Mouse (Mus musculus): ENCODE data around the gene Qtrt2.

Qtrt2 gene

DNA sequence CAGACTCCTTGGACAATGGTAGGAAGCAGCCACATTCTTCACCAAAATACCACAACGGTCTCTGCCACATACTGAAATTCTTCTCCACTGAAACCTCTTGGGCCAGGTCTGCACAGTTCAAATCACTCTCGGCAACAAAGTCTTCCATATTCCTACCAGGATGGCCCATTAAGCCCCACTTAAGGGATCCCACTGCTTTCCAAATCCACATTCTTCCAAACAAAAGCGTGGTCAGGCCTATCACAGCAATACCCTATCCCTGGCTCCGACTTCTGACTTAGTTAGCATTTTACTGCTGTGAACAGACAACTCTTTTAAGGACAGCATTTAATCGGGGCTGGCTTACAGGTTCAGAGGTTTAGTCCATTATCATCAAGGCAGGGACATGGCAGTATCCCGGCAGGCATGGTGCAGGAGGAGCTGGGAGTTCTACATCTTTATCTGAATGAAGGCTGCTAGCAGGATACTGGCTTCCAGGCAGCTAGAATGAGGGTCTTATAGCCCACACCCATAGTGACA is at the start of gene Qtrt2:
Qtrt2 (minus strand) TSS at position 469 of the 519 bp plus-strand sequence.
- no peak for DNase-seq

DNA sequence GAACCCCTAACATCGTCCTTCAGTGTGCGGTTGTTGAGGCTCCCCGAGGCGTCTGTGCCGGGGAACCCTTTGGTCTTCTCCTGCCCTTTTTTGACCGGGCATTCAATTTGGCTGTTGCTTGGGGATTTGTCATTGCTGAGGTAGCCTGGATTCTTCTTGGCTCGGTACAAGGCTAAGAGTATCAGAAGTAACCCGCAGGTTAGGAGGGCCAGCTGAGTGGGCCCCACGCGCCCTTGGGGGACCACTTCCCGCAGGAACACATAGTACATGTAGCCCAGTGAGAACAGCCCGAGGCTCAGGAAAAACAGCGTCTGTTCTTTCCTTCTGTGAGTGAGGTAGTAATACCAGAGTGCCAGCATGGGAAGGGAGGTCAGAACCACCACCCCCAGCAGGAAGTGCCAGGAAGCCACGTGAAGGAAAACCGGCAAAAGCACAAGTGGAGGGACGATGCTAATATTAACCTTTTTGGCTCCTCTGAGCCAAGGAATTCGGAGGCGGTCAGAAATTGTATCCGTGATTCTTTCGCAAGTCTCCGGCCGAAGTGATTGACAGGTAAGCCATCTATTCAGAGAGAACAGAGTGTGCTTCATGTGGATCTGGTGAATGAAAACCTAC is 47.1 kb upstream of the Qtrt2 start:
- DNase-seq, result no peak

DNA sequence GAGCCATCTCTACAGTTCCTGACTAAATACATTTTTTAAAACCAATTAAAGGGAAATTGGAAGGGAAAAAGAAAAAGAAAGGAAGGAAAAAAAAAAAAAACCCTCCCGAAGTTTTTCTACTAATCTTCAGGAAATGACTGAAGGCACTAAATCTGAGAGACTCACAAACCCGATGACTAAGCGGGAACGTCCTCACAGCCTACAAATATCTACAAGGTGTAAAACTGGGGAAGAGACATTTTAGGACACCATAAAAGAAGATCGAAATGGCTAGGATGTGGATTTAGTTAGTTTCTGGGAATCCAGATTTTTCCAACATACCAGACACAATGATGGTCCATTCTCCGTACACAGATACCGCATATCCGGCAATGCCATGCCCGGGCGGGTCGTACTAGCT is 46.5 kb upstream of the Qtrt2 start:
- DNase-seq, result no peak

DNA sequence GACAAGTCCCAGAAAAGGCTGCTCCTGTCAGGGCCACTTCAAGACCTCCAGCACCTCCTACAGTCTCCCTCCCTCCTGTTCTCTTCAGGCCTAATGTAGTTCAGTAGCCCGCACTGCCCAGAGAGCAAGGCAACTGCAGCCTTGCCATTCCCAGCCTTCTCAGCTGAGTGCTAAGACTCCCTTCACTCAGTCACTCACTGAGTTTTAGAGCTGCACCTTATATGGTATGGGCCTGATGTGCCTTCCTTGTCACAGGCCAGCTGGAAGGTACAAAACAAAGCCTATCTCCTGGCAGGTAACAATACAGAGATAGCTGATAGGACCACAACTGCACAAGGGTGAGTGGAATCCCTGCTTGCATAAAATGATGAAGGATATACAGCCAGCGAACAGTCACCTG is 45.8 kb upstream of the Qtrt2 start:
- DNase-seq, result no peak

DNA sequence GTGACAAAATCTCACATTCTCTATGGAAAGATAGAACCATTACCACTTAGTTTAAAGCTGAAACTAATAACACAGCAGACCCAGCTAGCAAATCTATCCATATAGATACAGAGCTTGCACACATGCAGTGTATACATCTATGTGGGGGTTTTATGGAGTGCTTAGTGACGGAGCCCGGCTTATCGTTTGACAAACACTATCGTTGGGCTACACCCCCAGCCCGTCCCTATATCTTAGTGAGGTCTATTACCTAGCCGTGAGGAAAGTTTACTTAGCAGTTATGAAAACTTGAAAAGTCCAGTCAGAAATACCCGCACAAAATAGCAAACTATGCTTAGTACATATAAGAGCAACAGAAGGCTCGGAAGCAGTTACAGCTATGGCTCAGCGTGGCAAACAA is 45.1 kb upstream of the Qtrt2 start:
- DNase-seq, result no peak

DNA sequence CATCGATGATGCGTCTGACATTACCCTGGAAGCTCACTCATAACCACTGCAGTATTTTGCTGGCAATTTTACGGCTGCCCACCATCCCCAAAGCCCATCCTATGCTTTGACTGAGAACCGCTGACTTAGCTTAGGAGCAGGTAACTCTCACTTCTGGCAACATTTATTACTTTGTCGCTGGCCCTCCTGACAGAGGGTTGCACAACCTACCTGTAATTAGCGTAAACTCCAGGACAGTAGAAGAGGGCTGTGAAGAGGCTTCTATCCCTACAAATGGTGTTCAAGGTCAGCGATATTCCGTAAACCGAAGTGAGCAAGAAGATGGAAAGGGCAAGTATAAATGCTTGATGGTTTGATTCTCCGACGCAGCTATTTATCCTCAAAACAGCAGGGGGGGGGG is 44.6 kb upstream of the Qtrt2 start:
- no peak for DNase-seq

DNA sequence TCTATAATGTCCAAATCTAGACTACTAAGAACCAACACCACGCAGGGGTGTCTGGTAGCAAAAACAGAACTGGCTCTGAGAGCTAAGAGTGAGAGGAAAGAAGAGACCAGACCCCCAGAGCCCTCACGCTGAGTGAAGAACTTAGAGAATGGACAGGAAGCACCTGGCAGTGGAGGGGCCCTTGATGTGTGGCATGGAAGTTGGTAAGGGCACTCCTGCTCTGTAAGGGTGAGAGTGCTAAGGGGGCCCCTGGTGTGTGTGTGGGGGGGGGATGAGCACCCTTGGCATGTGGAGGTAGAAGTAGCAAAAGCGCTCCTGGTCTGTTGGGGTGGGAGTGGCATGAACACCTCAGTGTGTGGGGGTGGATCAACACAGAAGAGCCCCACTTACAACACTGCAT is 43.8 kb upstream of the Qtrt2 start:
- DNase-seq, result no peak

DNA sequence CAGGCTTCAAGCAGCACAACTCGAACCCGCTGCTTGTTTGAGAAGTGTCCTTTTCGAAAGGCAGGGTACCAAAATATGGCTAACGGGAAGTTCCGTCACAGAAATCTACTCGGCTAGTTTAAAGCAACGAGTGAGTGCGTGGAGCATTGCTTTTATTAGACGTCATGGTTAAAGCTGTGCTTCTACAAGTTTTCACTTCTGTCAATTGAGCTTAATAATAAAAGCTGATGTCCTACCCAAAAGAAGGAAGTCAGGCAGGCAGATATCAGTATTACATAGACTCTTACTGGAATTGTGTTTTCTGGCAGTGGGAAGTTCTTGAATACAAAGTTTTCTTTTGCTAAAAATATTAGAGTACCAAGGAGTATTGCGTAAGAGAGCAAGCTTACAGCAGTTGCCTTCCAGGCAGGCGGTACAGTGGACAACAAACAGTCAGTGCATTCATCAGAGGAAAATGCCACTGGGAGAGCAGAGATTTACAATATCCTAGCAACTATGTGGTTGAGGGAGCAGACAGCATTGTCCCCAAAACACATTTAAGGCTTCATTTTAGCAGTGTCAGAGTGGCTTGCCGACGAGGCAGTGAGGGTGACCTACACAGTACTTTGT is 39.3 kb upstream of the Qtrt2 start:
- DNase-seq, result no peak

DNA sequence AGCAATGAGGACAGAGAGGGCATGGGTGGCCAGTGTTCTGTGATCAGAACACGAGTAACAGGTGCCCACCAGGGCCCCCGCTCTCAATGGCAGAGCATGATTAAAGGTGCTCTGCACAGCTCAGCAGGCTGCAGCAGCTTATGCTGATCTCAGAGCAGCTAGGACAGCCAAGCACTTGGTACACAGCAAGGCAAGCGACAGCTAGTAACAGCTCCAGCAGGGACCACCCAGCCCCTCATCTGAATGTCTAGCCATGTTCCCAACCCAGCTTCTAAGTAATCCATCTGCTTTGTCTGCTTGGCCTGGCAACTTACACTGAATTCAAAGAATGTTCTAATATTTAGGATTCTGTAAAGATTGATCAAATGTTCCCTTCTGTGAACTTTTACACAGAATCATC is 37.2 kb upstream of the Qtrt2 start:
- no peak for DNase-seq

DNA sequence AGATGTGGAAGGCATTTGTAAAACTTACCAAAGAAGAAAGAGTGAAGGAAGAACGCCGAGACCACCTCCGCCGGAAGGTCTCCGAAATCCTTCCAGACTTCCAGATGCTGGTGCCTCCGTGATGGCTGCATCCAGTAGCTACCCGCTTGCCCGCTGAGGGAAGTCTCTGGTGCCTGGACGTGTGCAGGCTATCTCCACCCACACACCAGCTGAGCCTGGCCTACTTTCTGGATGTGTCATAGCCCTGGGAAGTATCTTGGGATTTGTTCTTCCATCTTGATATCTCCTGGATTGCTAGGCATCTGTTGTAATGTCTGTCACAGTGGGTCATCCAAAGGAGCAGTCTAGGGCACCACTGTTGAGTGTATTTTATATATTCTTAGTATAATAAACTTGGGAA is 36.7 kb upstream of the Qtrt2 start:
- no peak for DNase-seq

DNA sequence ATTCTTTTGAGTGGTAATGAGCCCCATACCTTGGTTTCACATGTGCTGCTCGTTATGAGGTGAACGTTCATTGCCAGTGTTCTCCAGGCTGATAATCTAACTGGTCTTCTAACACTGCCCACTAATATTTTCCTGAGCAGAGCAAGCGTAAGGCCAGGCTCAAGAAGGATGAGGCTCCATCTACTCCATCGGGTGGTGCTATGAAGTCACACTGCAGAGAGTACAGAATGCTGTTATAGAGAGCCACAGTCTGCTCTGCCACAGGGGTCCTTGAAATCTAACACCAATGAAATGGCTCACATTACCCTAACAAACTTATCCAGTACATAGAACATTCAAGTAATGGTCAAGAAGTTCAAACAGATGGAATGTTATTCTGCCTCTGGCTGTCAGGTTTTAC is 31.4 kb upstream of the Qtrt2 start:
- DNase-seq, result no peak

DNA sequence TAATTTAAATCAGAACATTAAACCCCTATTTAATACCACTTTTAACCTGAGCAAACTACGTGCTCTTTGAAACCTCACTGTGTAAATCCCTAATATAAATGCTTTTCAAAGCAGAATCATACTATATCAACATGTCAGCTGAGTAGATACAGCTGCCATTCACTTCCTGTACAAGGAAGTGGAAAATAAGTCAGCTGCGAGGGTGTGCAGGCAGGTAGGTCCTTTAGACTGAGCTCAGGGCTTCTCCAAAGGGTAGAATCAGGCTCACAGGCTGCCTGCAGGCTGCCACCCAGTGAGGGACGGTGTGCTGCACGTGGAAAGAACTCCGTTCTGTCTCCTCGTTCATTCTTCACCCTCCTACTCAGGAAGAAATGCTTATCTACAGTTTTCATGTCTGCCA is 28.3 kb upstream of the Qtrt2 start:
- no peak for DNase-seq

DNA sequence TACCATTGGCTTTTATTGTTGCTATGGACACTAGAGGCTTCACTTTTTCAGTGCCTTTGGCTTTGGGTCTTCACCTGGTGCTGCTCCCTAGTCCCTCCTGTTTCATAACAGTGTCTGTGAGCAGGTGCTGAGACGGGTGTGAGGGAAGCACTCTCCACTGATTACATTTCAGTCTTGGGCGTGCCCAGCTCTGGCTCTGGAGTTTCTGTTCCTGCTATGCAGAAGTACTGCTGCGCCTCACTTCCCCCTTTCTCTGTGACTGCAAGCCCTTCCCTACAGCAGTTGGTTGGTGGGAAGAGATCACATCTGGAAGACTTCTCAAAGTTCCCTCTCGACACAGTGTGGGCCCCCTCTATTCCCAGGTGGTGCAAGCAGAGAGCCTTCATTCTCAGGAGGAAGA is 25.0 kb upstream of the Qtrt2 start:
- DNase-seq, result no peak

DNA sequence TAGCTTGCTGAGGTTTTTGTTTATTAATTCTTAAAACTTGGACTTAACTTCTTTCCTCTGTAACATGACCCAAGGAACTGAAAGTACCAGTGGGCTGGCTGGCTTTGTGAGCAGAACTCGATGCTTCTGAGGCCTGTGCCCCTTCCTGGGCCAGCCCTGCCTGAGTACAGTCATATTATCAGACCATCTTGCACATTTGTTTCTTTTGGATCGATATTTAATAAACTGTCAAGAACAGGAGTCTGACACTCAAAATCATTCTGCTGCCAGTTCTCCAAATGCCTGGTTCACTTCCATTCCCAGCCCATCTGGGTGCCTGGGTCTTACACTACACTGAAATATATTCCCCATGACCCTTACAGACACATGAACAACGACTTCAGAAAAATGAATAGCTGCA is 19.3 kb upstream of the Qtrt2 start:
- DNase-seq, result no peak

DNA sequence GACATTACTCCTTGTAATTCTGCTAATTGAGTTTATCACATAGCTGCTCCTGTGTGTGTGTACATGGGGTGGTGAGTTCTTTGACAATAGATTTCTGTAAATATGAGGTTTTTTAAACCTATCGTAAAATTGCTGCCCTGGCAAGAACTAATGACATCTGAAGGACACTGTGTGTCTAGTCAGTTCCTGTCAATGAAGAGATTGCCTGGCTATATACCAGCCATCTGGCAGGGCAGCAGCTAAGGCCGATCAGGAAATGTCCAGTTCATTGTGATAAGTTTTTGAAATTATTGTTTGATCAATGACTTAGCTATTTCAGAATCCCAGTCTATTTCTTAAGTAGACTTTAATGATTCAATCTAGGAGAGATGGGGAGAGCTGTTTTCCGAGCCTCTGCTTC is 18.7 kb upstream of the Qtrt2 start:
- no peak for DNase-seq

DNA sequence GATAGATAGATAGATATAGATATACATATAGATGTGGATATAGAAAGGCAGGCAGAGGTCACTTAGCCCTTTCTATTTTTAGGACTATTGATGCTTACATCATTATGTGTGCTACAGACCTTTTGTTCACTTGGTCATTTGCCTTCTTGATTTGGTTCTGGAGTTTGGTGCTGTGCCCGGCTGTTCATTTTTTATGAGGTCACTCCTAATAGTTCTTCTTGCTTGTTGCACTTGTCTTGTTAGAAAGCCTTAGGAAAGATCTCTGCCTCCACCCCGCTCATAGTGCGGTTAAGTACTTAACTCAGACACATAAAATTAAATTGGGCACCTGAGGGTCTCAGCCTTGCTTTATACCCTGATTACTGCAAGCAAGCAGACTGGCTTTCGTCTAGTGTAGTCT is 14.2 kb upstream of the Qtrt2 start:
- DNase-seq, result no peak

DNA sequence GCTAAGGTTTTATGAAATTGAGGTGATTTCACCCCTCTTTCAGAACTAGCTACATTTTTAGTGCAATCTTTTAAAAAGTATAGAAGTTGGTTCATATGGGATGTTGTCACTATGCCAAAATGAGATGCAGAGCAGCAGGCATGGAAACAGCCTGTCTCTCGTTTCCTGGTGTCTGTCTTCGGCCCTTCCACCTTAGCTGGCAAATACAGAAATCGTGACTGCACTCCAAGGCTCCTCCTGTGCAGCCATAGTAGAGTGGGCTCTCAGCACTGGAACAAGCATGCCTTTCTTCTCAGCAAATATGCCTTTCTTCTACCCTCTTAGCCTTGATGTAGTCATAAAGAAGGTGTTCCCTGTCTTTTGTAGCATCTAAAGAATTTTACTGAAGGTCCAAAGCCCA is 9.3 kb upstream of the Qtrt2 start:
- no peak for DNase-seq

DNA sequence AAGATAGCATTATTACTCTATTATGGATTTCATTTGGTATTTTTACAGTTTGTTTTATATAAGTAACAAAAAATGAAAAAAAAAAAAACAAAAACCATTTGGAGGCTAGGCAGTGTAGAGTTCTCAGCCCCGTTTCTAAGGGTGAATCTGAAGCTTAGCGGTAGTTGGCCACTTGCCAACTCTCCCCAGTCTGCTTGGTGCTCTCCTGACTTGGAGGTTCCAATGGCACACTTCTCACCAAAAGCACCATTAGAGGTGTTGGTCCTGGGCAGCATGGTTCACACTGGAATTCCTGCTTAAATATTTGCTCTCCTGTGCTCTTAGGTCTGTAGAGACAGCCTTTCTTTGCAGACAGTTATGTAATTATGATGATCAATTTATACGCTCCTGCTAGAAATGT is 8.8 kb upstream of the Qtrt2 start:
- DNase-seq, result no peak

DNA sequence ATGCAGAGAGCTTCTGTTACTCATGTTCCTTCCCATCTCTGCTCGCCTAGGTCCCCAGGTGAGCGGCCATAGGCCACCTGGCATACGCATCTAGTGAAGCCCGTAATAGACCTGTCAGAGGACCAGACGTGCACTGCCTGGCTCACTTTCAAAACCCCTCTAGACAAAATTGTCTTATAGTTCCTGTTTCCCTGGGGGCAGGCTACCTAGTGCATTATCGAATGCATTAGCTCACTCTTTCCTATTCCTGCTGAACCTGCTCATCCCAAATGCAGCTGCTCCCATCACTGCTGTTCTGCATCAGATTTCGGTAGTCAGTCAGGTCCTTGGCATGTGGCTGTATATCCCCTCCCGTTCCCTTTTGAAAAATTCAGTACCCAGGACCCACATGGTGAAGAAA is 8.2 kb upstream of the Qtrt2 start:
- DNase-seq, result no peak

DNA sequence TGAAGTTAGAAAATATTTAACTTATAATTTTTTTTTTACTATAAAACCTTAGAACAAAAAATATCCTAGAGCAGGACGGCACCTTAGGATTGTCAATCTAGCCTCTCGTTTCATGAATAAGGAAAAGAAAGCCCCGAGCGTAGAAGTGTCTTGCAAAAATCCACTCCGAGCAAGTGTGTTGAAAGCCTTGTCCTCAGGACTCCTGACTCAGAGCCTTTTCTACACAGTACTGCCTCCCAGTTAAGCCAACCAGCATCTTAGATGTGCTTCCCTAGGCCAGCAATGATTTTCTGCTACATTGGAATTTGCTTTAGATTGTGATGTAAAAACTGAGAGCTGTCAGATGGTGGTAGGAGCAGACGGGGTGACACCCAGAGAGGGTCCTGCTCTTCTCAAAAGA is 6.4 kb upstream of the Qtrt2 start:
- no peak for DNase-seq

DNA sequence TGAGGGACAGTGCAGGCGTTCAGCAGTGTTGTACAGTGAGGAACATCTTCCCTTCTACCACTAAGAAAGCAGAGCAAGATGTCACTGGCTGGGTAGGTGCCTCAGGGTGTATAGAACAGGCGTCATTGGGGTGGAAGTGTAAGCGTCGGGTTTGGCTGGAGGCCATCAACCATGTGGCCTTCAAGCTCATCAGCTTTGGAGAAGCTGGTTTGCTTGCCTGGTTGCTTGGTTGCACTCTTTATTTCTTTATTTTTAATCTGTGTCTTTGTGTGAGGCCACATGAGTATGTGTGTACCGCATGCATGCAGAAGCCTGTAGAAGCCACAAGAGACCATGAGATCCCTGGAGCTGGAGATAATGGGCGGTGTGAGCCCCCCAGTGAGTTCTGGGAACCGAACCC is 5.7 kb upstream of the Qtrt2 start:
- DNase-seq, result no peak

DNA sequence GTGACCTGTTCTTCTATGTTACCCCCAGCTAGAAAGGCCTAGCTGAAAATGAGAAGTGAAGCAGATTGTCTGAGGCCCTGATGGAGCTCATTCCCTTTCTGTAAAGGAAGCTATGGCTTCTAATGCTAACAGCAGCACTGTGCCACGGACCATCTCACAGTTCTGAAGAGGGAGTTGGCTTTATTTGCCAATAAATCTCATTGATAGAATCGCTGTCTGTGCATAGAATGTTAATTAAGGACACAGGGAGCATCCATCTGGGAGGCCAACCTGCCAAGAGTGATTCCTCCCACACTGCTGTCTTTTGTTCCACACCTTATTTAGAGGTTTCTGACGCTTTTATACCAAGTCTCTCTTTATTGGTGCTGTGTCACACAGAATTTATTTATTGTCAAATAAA is 4.9 kb upstream of the Qtrt2 start:
- no peak for DNase-seq

DNA sequence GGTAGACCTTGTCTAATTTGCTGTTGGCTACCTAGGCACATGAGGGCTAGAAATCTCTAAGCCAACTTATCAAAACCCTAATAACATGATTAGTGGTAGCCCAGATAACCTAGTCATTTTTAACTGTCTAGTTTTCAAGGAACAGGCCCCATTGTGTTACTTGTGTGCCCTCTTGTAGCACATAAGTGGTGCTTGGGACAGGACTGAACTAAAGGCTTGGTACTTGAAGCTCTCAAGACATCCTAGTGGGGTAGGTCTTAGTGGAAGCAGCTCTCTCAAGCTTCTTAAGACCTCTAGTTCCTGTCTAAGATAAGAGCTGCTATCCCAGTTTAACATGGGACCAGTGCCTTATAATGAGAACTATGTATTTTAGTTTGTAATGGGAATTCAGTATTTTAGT is 4.0 kb upstream of the Qtrt2 start:
- no peak for DNase-seq

DNA sequence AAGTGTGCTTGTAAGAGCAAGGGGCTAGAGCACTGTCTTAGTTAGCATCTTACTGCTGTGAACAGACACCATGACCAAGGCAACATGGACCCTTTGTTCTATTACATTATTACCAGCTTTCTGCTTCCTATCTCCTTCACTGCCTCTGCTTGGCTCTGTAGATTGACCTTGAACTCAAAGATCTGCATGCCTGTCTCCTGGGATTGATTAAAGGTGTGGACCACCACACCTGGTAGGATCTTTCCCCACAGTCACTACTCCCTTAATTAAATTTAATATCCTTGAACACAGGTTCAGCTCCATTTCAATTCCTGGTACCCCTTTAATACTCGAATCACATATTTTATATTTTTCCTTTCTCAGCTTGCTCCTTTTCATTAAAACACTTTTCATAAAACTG is 763 bp downstream of the Qtrt2 start:
- DNase-seq, result no peak

DNA sequence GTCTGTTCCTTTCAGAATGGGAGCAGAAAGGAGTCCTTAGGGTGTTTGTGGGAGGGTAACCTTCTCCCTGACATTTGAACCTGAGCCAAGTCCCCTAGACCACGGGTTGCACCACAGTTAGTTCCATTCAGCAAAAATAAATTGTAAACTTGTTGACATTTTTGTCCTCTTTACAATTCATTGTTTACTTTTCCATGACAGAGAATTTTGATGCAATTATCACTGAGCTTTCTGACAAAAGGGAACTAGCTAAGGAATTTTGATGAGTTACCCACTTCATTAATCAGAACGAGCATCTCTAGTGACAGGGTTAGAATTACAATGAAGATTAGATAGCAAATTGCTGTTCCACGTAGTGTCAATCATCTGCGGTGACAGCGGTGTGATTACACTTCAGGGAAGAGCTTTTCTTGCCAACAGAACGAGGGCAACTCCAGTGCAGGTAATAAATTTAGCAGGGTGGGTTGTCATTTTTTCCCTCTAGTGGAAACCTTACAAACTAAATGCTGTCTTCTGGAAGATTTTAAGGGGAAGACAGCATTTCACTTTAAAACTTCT is 1.5 kb downstream of the Qtrt2 start:
- no peak for DNase-seq
